Mouse (Mus musculus) C2C12 (cell line): ENCODE data around the gene Qrich1. TPM values are rescaled to one million over a fixed set of nuclear protein-coding genes. Genes with fewer than 3 reads are reported as not detected.
A peak's percentile ranks its signal among the peaks of the same experiment; 100 is the strongest.

ENCODE experiments used
- H3K27me3 ChIP-seq: one replicate; pipeline ENCODE4 v1.6.1; 2011; ENCODE audit not compliant: control insufficient read depth, insufficient read depth, insufficient read length
- H3K36me3 ChIP-seq: one replicate; pipeline ENCODE4 v1.6.1; 2011; ENCODE audit not compliant: control insufficient read depth, insufficient read depth
- H3K4me3 ChIP-seq: one replicate; pipeline ENCODE4 v1.5.1; 2011; ENCODE audit warnings: mild to moderate bottlenecking, control low read depth; ENCODE audit not compliant: poor library complexity, insufficient read depth, severe bottlenecking
- H3K79me2 ChIP-seq: one replicate; pipeline ENCODE4 v1.6.1; 2011; ENCODE audit not compliant: control insufficient read depth, insufficient read depth
- H3K79me3 ChIP-seq: one replicate; pipeline ENCODE4 v1.6.1; 2011; ENCODE audit warnings: low read depth, control low read depth
- H3ac ChIP-seq: one replicate; pipeline ENCODE3; 2011; ENCODE audit warnings: low read depth; ENCODE audit not compliant: control insufficient read depth, insufficient read length
- CEBPB ChIP-seq: IDR thresholded peaks from one replicate; pipeline ENCODE4 v1.6.1; 2011; ENCODE audit warnings: low read depth, mild to moderate bottlenecking, control low read depth, moderate library complexity
- CTCF ChIP-seq: IDR thresholded peaks from one replicate; pipeline ENCODE4 v1.5.1; 2011; ENCODE audit not compliant: control insufficient read depth, insufficient read depth, insufficient read length
- FOSL1 ChIP-seq: IDR thresholded peaks from one replicate; pipeline ENCODE4 v1.8.0; 2011; ENCODE audit warnings: mild to moderate bottlenecking, low read length; ENCODE audit not compliant: poor library complexity, insufficient read depth, severe bottlenecking
- MAX ChIP-seq: IDR thresholded peaks from one replicate; pipeline ENCODE4 v1.6.1; 2011; ENCODE audit warnings: mild to moderate bottlenecking, control low read depth
- MYOD1 ChIP-seq: IDR thresholded peaks from one replicate; pipeline ENCODE4 v1.6.1; 2011; ENCODE audit warnings: low read depth; ENCODE audit not compliant: control insufficient read depth, insufficient read length
- MYOG ChIP-seq: IDR thresholded peaks from one replicate; pipeline ENCODE4 v1.6.1; 2011; ENCODE audit not compliant: control insufficient read depth, insufficient read length; ENCODE audit errors: extremely low read depth
- USF1 ChIP-seq: IDR thresholded peaks from one replicate; pipeline ENCODE4 v1.6.1; 2011; ENCODE audit warnings: low read depth, mild to moderate bottlenecking, control low read depth, moderate library complexity
- polyA plus RNA-seq: library from polyadenylated mRNA; unstranded; fragments of >200 nt; fragmentation: generic; extraction: Trizol; gene quantifications from one replicate; pipeline ENCODE4 v1.2.1, GENCODE M21; 2012; ENCODE audit warnings: missing spikeins

Gene Qrich1
- polyA plus RNA-seq, 1 experiment = 58.2 TPM

DNA sequence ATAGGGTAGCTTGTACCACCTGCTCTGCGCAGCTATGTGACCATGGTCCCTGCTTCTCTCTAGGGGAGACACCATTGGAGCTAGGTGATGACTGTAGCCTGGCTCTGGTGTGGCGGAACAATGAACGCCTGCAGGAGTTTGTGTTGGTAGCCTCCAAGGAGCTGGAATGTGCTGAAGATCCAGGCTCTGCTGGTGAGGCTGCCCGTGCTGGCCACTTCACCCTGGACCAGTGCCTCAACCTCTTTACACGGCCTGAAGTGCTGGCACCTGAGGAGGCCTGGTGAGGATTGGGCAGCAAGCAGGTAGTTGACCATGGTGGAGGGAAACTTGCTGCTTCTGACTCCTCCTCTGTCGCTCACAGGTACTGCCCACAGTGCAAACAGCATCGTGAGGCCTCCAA is 17.4 kb upstream of the Qrich1 start:
- Histone ChIP-seq H3ac (no peak overlapping the region), H3K79me3 (no peaks in the 10 kb centered on the region), H3K36me3 (peaks cover 70% of the 10 kb centered on the region), H3K4me3 (no peak overlapping the region), H3K27me3 (no peaks in the 10 kb centered on the region), H3K79me2 (no peaks in the 10 kb centered on the region)
- TF ChIP-seq CEBPB (no peak), MAX (no peak), CTCF (no peak), FOSL1 (no peak)

GRCm38 (mm10) chr9:108499943-108500342 is 16.7 kb upstream of the Qrich1 start:
- Histone ChIP-seq H3K4me3 (no peak overlapping the region), H3K79me2 (no peaks in the 10 kb centered on the region), H3K36me3 (peaks cover 64% of the 10 kb centered on the region), H3K79me3 (no peaks in the 10 kb centered on the region), H3K27me3 (no peaks in the 10 kb centered on the region), H3ac (no peak overlapping the region)
- TF ChIP-seq MYOD1 = no peak

GRCm38 (mm10) chr9:108506901-108507300 is 9.7 kb upstream of the Qrich1 start:
- Histone ChIP-seq H3K36me3 (peaks cover 25% of the 10 kb centered on the region), H3K27me3 (no peaks in the 10 kb centered on the region), H3ac (no peak overlapping the region), H3K79me3 (peaks cover 15% of the 10 kb centered on the region), H3K79me2 (peaks cover 20% of the 10 kb centered on the region), H3K4me3 (no peak overlapping the region)
- TF ChIP-seq MYOD1 = no peak
- no peak for TF ChIP-seq CTCF
- TF ChIP-seq FOSL1 = no peak
- TF ChIP-seq CEBPB = no peak
- TF ChIP-seq MAX = no peak
- no peak for TF ChIP-seq USF1
- TF ChIP-seq MYOG = no peak

DNA sequence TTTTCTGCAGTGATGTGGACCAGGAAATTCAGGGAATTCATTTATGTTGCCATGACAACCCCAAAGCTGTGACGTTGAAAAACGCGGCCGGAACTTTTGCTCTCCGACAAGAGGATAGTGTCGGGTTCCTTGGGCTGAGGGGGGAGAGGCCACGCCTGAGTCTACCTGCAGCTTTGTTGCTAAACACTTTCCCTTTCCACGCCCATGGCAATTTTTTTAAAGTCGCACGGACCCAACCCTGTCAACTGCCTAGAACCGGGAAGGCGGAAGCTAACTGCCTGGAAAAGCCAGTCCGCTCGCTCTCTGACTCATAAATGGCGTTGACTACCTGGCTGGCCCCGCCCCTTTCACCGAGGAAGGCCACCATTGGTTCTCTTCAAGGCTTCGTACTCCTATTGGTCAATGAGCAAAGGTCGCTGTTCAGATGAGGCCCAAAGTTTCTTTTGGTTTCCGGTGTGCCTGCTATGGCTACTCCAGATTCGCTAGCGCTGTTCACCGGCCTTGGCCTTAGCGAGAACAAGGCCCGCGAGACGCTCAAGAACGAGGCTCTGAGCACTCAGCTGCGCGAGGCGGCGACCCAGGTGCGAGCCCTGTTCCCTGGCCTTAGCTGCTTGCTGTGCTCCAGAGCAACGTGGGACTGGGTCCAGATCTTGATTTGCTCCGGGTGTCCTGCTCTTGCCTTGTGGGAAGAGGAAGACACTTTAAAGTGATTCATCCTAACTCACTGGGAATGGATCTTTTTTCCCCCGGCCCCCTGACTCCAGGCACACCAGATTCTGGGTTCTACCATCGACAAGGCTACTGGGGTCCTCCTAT is 8.8 kb upstream of the Qrich1 start, which contains the start of gene Qars:
TSS of gene Qars (plus strand) at position 88 of the 816 bp plus-strand sequence.
- Histone ChIP-seq H3ac (peak within 1 kb of the TSS; percentile 99), H3K36me3 (peaks cover 35% of the 10 kb centered on the region), H3K79me2 (peaks cover 20% of the 10 kb centered on the region), H3K79me3 (peaks cover 15% of the 10 kb centered on the region), H3K27me3 (no peaks in the 10 kb centered on the region), H3K4me3 (peak within 1 kb of the TSS; percentile 50)
- TF ChIP-seq USF1 = no peak

DNA sequence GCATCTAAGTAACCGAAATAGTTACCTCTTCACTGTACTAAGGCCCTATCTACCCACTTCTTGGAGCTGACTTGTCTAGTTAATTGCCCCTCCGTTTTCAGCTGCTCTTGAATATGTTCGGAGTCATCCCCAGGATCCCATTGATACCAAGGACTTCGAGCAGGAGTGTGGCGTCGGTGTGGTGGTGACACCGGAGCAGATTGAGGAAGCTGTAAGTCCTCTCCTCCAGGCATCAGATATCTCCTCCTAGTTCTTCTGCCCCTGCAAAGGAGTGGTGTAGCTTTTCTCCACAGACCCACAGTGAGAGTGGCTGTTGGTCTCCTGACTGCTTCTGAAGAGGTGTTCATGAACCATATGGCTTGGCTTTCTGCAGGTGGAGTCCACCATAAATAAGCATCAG is 7.8 kb upstream of the Qrich1 start:
- H3K79me2 ChIP-seq = peaks cover 20% of the 10 kb centered on the region
- TF ChIP-seq CEBPB (no peak), FOSL1 (no peak), MYOG (no peak), USF1 (no peak), MAX (no peak), CTCF (no peak), MYOD1 (no peak)
- no peaks in the 10 kb centered on the region for H3K27me3 ChIP-seq
- H3K79me3 ChIP-seq = peaks cover 15% of the 10 kb centered on the region
- peak overlapping the region; percentile 99 for H3ac ChIP-seq
- H3K36me3 ChIP-seq = peaks cover 41% of the 10 kb centered on the region
- peak overlapping the region; percentile 50 for H3K4me3 ChIP-seq

- peaks cover 47% of the 10 kb centered on the region for H3K79me3 ChIP-seq
- TF ChIP-seq MYOG (no peak), FOSL1 (no peak), MAX (no peak), CEBPB (no peak), MYOD1 (no peak), USF1 (no peak), CTCF (no peak)
- no peaks in the 10 kb centered on the region for H3K27me3 ChIP-seq
- H3K4me3 ChIP-seq = peak overlapping the region; percentile 72
- peak overlapping the region; percentile 92 for H3ac ChIP-seq
- peaks cover 51% of the 10 kb centered on the region for H3K79me2 ChIP-seq
- peaks cover 47% of the 10 kb centered on the region for H3K36me3 ChIP-seq
These were observed 786 bp downstream of the Qrich1 start for GRCm38 (mm10) chr9:108517253-108517930.
